Mouse (Mus musculus) neural tube, embryonic 13.5 days (tissue): Measurements from ENCODE around the gene Fkbp11. TPM values are rescaled to one million over a fixed set of nuclear protein-coding genes. Genes with fewer than 3 reads are reported as not detected.
A peak's percentile ranks its signal among the peaks of the same experiment; 100 is the strongest.

ENCODE experiments used
- ATAC-seq: fragments of 200-750 bp; cut with Nextera tagmentation; 2 replicates; pipeline ENCODE4 v1.8.0; 2017; ENCODE audit warnings: low read depth, mild to moderate bottlenecking, moderate TSS enrichment, moderate library complexity
- H3K27ac ChIP-seq: fragments of 300-500 bp; sonication (generic); replicated peaks from 2 replicates; pipeline ENCODE4 v1.5.1; 2015; ENCODE audit warnings: moderate library complexity, mild to moderate bottlenecking, inconsistent platforms
- H3K27me3 ChIP-seq: fragments of 300-500 bp; sonication (generic); 2 replicates; pipeline ENCODE4 v1.6.1; 2015; ENCODE audit warnings: mild to moderate bottlenecking, inconsistent platforms
- H3K36me3 ChIP-seq: fragments of 300-500 bp; sonication (generic); 2 replicates; pipeline ENCODE4 v1.6.1; 2015; ENCODE audit warnings: mild to moderate bottlenecking, inconsistent platforms
- H3K4me1 ChIP-seq: fragments of 300-500 bp; sonication (generic); replicated peaks from 2 replicates; pipeline ENCODE4 v1.6.1; 2015; ENCODE audit warnings: inconsistent platforms
- H3K4me2 ChIP-seq: fragments of 300-500 bp; sonication (generic); 2 replicates; pipeline ENCODE4 v1.6.1; 2015; ENCODE audit warnings: inconsistent platforms, mild to moderate bottlenecking, moderate library complexity
- H3K4me3 ChIP-seq: fragments of 300-500 bp; sonication (generic); 2 replicates; pipeline ENCODE4 v1.5.1; 2015; ENCODE audit warnings: mild to moderate bottlenecking, inconsistent platforms
- H3K9ac ChIP-seq: fragments of 300-500 bp; sonication (generic); 2 replicates; pipeline ENCODE4 v1.6.1; 2015; ENCODE audit warnings: moderate library complexity, mild to moderate bottlenecking, inconsistent platforms
- H3K9me3 ChIP-seq: fragments of 300-500 bp; sonication (generic); 2 replicates; pipeline ENCODE4 v1.6.1; 2016; ENCODE audit warnings: inconsistent platforms
- WGBS: fragments of 180-500 bp; shearing (Covaris S2); methylation state at CpG from one replicate; pipeline ENCODE4 v1.1.7; 2015; 5-methylcytosine and 5-hydroxymethylcytosine counted together
- polyA plus RNA-seq: library from polyadenylated mRNA; unstranded; fragments of >200 nt; fragmentation: Nextera tagmentation; extraction: Ambion mirVana; gene quantifications from 2 replicates; pipeline ENCODE4 v1.2.1, GENCODE M21; 2015

Fkbp11 gene
- polyA plus RNA-seq, 1 experiment from 2014 or later = 8.1 TPM

- no peak overlapping the region for H3K9ac ChIP-seq
- ATAC-seq = no peak
- peaks cover 4% of the 10 kb centered on the region; the same call in 1 of the 2 replicates for H3K27me3 ChIP-seq
- 90% methylated on average over 1 of the region's 1 CpGs for WGBS
- H3K27ac ChIP-seq = no peak overlapping the region
- no peak overlapping the region for H3K4me2 ChIP-seq
- no peaks in the 10 kb centered on the region for H3K4me1 ChIP-seq
- no peak overlapping the region for H3K4me3 ChIP-seq
- no peaks in the 10 kb centered on the region for H3K36me3 ChIP-seq
- H3K9me3 ChIP-seq = no peaks in the 10 kb centered on the region
Observed at GRCm38 (mm10) chr15:98683746-98684145, 44.3 kb downstream of the Fkbp11 start.

GRCm38 (mm10) chr15:98683177-98683576, 44.8 kb downstream of the Fkbp11 start:
- no peaks in the 10 kb centered on the region for H3K9me3 ChIP-seq
- peaks cover 5% of the 10 kb centered on the region; the same call in 1 of the 2 replicates for H3K27me3 ChIP-seq
- H3K27ac ChIP-seq = no peak overlapping the region
- H3K4me1 ChIP-seq = no peaks in the 10 kb centered on the region
- no peak overlapping the region for H3K4me3 ChIP-seq
- no peak for ATAC-seq
- no peak overlapping the region for H3K9ac ChIP-seq
- no peak overlapping the region for H3K4me2 ChIP-seq
- H3K36me3 ChIP-seq = no peaks in the 10 kb centered on the region
- 73% methylated on average over 10 of the region's 10 CpGs for WGBS

GRCm38 (mm10) chr15:98681633-98682032, 46.4 kb downstream of the Fkbp11 start:
- peaks cover 5% of the 10 kb centered on the region; the same call in 1 of the 2 replicates for H3K27me3 ChIP-seq
- H3K36me3 ChIP-seq = no peaks in the 10 kb centered on the region
- WGBS = 89% methylated on average over 7 of the region's 7 CpGs
- ATAC-seq = no peak
- H3K27ac ChIP-seq = no peak overlapping the region
- H3K9me3 ChIP-seq = no peaks in the 10 kb centered on the region
- no peak overlapping the region for H3K4me2 ChIP-seq
- H3K4me3 ChIP-seq = no peak overlapping the region
- peaks cover 11% of the 10 kb centered on the region for H3K4me1 ChIP-seq
- no peak overlapping the region for H3K9ac ChIP-seq

- H3K9me3 ChIP-seq = no peaks in the 10 kb centered on the region
- peaks cover 21% of the 10 kb centered on the region for H3K4me1 ChIP-seq
- WGBS = 88% methylated on average over 8 of the region's 8 CpGs
- H3K9ac ChIP-seq = no peak overlapping the region
- no peak overlapping the region for H3K4me2 ChIP-seq
- no peak for ATAC-seq
- peaks cover 5% of the 10 kb centered on the region; the same call in 1 of the 2 replicates for H3K27me3 ChIP-seq
- H3K4me3 ChIP-seq = no peak overlapping the region
- H3K27ac ChIP-seq = no peak overlapping the region
- no peaks in the 10 kb centered on the region for H3K36me3 ChIP-seq
Observed at GRCm38 (mm10) chr15:98680660-98681059, 47.3 kb downstream of the Fkbp11 start.

- Histone ChIP-seq H3K27ac (no peak overlapping the region), H3K27me3 (peaks cover 5% of the 10 kb centered on the region; the same call in 1 of the 2 replicates), H3K4me1 (peaks cover 44% of the 10 kb centered on the region), H3K9ac (no peak overlapping the region), H3K9me3 (no peaks in the 10 kb centered on the region), H3K4me3 (no peak overlapping the region), H3K4me2 (peak overlapping the region; percentile 98; the same call in 1 of the 2 replicates), H3K36me3 (no peaks in the 10 kb centered on the region)
- ATAC-seq = no peak
- 71% methylated on average over 7 of the region's 7 CpGs for WGBS
Observed at GRCm38 (mm10) chr15:98677977-98678376, 50.0 kb downstream of the Fkbp11 start.

- H3K9me3 ChIP-seq = no peaks in the 10 kb centered on the region
- no peaks in the 10 kb centered on the region for H3K36me3 ChIP-seq
- H3K4me2 ChIP-seq = peak within 1 kb of the TSS; percentile 98
- H3K27ac ChIP-seq = no peak within 1 kb of the TSS; the same call in 1 of the 2 replicates
- H3K27me3 ChIP-seq = peaks cover 5% of the 10 kb centered on the region; the same call in 1 of the 2 replicates
- under 1% methylated on average over 37 of the region's 37 CpGs for WGBS
- H3K4me3 ChIP-seq = peak within 1 kb of the TSS; percentile 53
- peak within 1 kb of the TSS; percentile 74 for H3K9ac ChIP-seq
- peak; percentile 94 for ATAC-seq
- peaks cover 49% of the 10 kb centered on the region for H3K4me1 ChIP-seq
Observed at GRCm38 (mm10) chr15:98676940-98677728, 50.9 kb downstream of the Fkbp11 start, which contains the start of gene Rnd1. TSS of gene Rnd1 (minus strand) at chr15:98677461.

- Histone ChIP-seq H3K36me3 (no peaks in the 10 kb centered on the region), H3K27me3 (peaks cover 5% of the 10 kb centered on the region; the same call in 1 of the 2 replicates), H3K4me3 (peak overlapping the region; percentile 53), H3K27ac (no peak overlapping the region), H3K9me3 (no peaks in the 10 kb centered on the region), H3K9ac (peak overlapping the region; percentile 74), H3K4me1 (peaks cover 49% of the 10 kb centered on the region), H3K4me2 (peak overlapping the region; percentile 98)
- 2% methylated on average over 9 of the region's 9 CpGs for WGBS
- ATAC-seq = 0 out of 2 replicates have a peak, but pooled peaks have one; percentile 17
Observed at GRCm38 (mm10) chr15:98676471-98676870, 51.5 kb downstream of the Fkbp11 start.

- Histone ChIP-seq H3K4me3 (peak overlapping the region; percentile 53), H3K4me2 (peak overlapping the region; percentile 98), H3K9ac (peak overlapping the region; percentile 74), H3K27ac (peak overlapping the region; percentile 78), H3K9me3 (no peaks in the 10 kb centered on the region), H3K36me3 (no peaks in the 10 kb centered on the region), H3K4me1 (peaks cover 49% of the 10 kb centered on the region), H3K27me3 (peaks cover 5% of the 10 kb centered on the region; the same call in 1 of the 2 replicates)
- 4% methylated on average over 14 of the region's 14 CpGs for WGBS
- no peak for ATAC-seq
Observed at GRCm38 (mm10) chr15:98675634-98676250, 52.3 kb downstream of the Fkbp11 start.

GRCm38 (mm10) chr15:98674994-98675545, 52.9 kb downstream of the Fkbp11 start:
- Histone ChIP-seq H3K27me3 (peaks cover 5% of the 10 kb centered on the region; the same call in 1 of the 2 replicates), H3K4me3 (peak overlapping the region; percentile 53), H3K27ac (peak overlapping the region; percentile 78), H3K4me1 (peaks cover 49% of the 10 kb centered on the region), H3K9ac (peak overlapping the region; percentile 74), H3K36me3 (0 out of 2 replicates have a peak, but pooled peaks cover 6% of the 10 kb centered on the region), H3K4me2 (peak overlapping the region; percentile 98), H3K9me3 (no peaks in the 10 kb centered on the region)
- peak; percentile 25; the same call in 1 of the 2 replicates for ATAC-seq
- 10% methylated on average over 11 of the region's 11 CpGs for WGBS
